Mouse (Mus musculus) CH12.LX (cell line): ENCODE data around the gene Il17c. TPM values are rescaled to one million over a fixed set of nuclear protein-coding genes. Genes with fewer than 3 reads are reported as not detected.
A peak's percentile ranks its signal among the peaks of the same experiment; 100 is the strongest.

ENCODE experiments used
- DNase-seq: peaks from one replicate; pipeline ENCODE4 v3.0.0-alpha.2; 2013; ENCODE audit errors: extremely low read depth
- H3K27ac ChIP-seq: 2 replicates; pipeline ENCODE4 v1.5.1; 2012; ENCODE audit warnings: low read depth, mild to moderate bottlenecking, control low read depth, moderate library complexity; ENCODE audit not compliant: insufficient read depth
- H3K27me3 ChIP-seq: replicated peaks from 2 replicates; pipeline ENCODE3; 2012; ENCODE audit warnings: inconsistent platforms
- H3K36me3 ChIP-seq, 2 experiments: replicated peaks in 1 of 2; 2 replicates each; pipeline versions ENCODE3 to v1.6.1; 2012; ENCODE audit warnings: inconsistent platforms in 1 of 2, low read length in 1 of 2, mild to moderate bottlenecking in 1 of 2, mixed read lengths in 1 of 2, moderate library complexity in 1 of 2; ENCODE audit not compliant: control insufficient read depth in 1 of 2, insufficient read depth in 1 of 2
- H3K4me1 ChIP-seq, 2 experiments: 2 replicates each; pipeline ENCODE4 v1.6.1; 2012; ENCODE audit warnings: inconsistent platforms in 1 of 2, moderate library complexity in 1 of 2; ENCODE audit not compliant: insufficient read depth in 2 of 2, control insufficient read depth in 1 of 2
- H3K4me2 ChIP-seq: 2 replicates; pipeline ENCODE4 v1.6.1; 2012; ENCODE audit warnings: low read depth, mild to moderate bottlenecking, control low read depth; ENCODE audit not compliant: poor library complexity, insufficient read depth, severe bottlenecking
- H3K4me3 ChIP-seq, 3 experiments: fragments of 150-350 bp in 1 of 3; sonication (generic) in 1 of 3; replicated peaks in 1 of 3; 2 replicates each; pipeline versions ENCODE3 to v1.5.1; 2011 to 2012; ENCODE audit warnings: low read depth in 2 of 3, low read length in 2 of 3, mild to moderate bottlenecking in 2 of 3, moderate library complexity in 2 of 3, control low read depth in 1 of 3, improper control_type of control experiment in 1 of 3, inconsistent platforms in 1 of 3, mixed read lengths in 1 of 3; ENCODE audit not compliant: poor library complexity in 1 of 3
- H3K79me2 ChIP-seq: replicated peaks from 2 replicates; pipeline ENCODE4 v1.6.1; 2012; ENCODE audit warnings: mild to moderate bottlenecking, moderate library complexity; ENCODE audit not compliant: control insufficient read depth, poor library complexity, insufficient read depth, severe bottlenecking; ENCODE audit errors: extremely low read depth
- H3K9ac ChIP-seq: 2 replicates; pipeline ENCODE4 v1.6.1; 2012; ENCODE audit warnings: low read depth, mild to moderate bottlenecking, control low read depth, moderate library complexity; ENCODE audit not compliant: insufficient read depth
- H3K9me3 ChIP-seq: replicated peaks from 2 replicates; pipeline ENCODE3; 2012; ENCODE audit warnings: low read length, inconsistent platforms, mixed read lengths
- BHLHE40 ChIP-seq: IDR thresholded peaks from 2 replicates; pipeline ENCODE4 v1.6.1; 2011; ENCODE audit warnings: mild to moderate bottlenecking, low read depth, low read length, improper control_type of control experiment
- CHD1 ChIP-seq: IDR thresholded peaks from 2 replicates; pipeline ENCODE4 v1.6.1; 2012; ENCODE audit warnings: low read depth, low read length, improper control_type of control experiment, inconsistent platforms
- CHD2 ChIP-seq: IDR thresholded peaks from 2 replicates; pipeline ENCODE4 v1.6.1; 2011; ENCODE audit warnings: low read length, improper control_type of control experiment
- CTCF ChIP-seq, 2 experiments: IDR thresholded peaks in 1 of 2; conservative IDR thresholded peaks in 1 of 2; 2 replicates each; pipeline ENCODE4 v1.5.1; 2011 to 2012; ENCODE audit warnings: low read depth in 2 of 2, low read length in 2 of 2, improper control_type of control experiment in 1 of 2, inconsistent platforms in 1 of 2, mild to moderate bottlenecking in 1 of 2, moderate library complexity in 1 of 2
- E2F4 ChIP-seq: IDR thresholded peaks from 2 replicates; pipeline ENCODE4 v1.6.1; 2011; ENCODE audit warnings: low read depth, low read length, improper control_type of control experiment; ENCODE audit not compliant: insufficient replicate concordance
- ELF1 ChIP-seq: IDR thresholded peaks from 2 replicates; pipeline ENCODE4 v1.6.1; 2014; ENCODE audit warnings: low read depth, mild to moderate bottlenecking, inconsistent platforms, low read length, improper control_type of control experiment
- EP300 ChIP-seq: IDR thresholded peaks from 2 replicates; pipeline ENCODE4 v1.6.1; 2011; ENCODE audit warnings: low read length, improper control_type of control experiment
- ETS1 ChIP-seq: conservative IDR thresholded peaks from 2 replicates; pipeline ENCODE4 v1.6.1; 2012; ENCODE audit warnings: low read depth, mild to moderate bottlenecking, inconsistent platforms, low read length, improper control_type of control experiment, moderate library complexity
- GABPA ChIP-seq: IDR thresholded peaks from 2 replicates; pipeline ENCODE4 v1.6.1; 2012; ENCODE audit warnings: low read depth, low read length, improper control_type of control experiment, inconsistent platforms; ENCODE audit not compliant: insufficient replicate concordance
- HCFC1 ChIP-seq: IDR thresholded peaks from 2 replicates; pipeline ENCODE4 v1.6.1; 2012; ENCODE audit warnings: low read depth, mild to moderate bottlenecking, inconsistent platforms, low read length, improper control_type of control experiment
- IRF4 ChIP-seq: IDR thresholded peaks from 2 replicates; pipeline ENCODE4 v1.6.1; 2014; ENCODE audit warnings: low read depth, mild to moderate bottlenecking, inconsistent platforms, low read length, improper control_type of control experiment
- JUN ChIP-seq: IDR thresholded peaks from 2 replicates; pipeline ENCODE4 v1.6.1; 2011; ENCODE audit warnings: low read depth, mild to moderate bottlenecking, low read length, improper control_type of control experiment, moderate library complexity; ENCODE audit not compliant: insufficient read depth
- JUND ChIP-seq: conservative IDR thresholded peaks from 2 replicates; pipeline ENCODE4 v1.6.1; 2011; ENCODE audit warnings: low read depth, low read length, improper control_type of control experiment
- KAT2A ChIP-seq: IDR thresholded peaks from 2 replicates; pipeline ENCODE4 v1.6.1; 2012; ENCODE audit warnings: low read length, improper control_type of control experiment, inconsistent platforms; ENCODE audit not compliant: insufficient replicate concordance
- MAFK ChIP-seq: IDR thresholded peaks from 2 replicates; pipeline ENCODE4 v1.6.1; 2011; ENCODE audit warnings: low read length, improper control_type of control experiment; ENCODE audit not compliant: insufficient replicate concordance
- MAX ChIP-seq: IDR thresholded peaks from 2 replicates; pipeline ENCODE4 v1.6.1; 2011; ENCODE audit warnings: low read length, improper control_type of control experiment
- MAZ ChIP-seq: IDR thresholded peaks from 2 replicates; pipeline ENCODE4 v1.6.1; 2012; ENCODE audit warnings: low read depth, mild to moderate bottlenecking, inconsistent platforms, low read length, improper control_type of control experiment, moderate library complexity
- MEF2A ChIP-seq: IDR thresholded peaks from 2 replicates; pipeline ENCODE4 v1.6.1; 2014; ENCODE audit warnings: low read depth, mild to moderate bottlenecking, inconsistent platforms, low read length, improper control_type of control experiment, borderline replicate concordance
- MXI1 ChIP-seq: IDR thresholded peaks from 2 replicates; pipeline ENCODE4 v1.6.1; 2011; ENCODE audit warnings: mild to moderate bottlenecking, low read depth, low read length, improper control_type of control experiment
- MYC ChIP-seq: IDR thresholded peaks from 2 replicates; pipeline ENCODE4 v1.6.1; 2011; ENCODE audit warnings: low read depth, mild to moderate bottlenecking, improper control_type of control experiment, low read length
- NELFE ChIP-seq: IDR thresholded peaks from 2 replicates; pipeline ENCODE4 v1.6.1; 2011; ENCODE audit warnings: low read depth, low read length, improper control_type of control experiment
- NRF1 ChIP-seq: IDR thresholded peaks from 2 replicates; pipeline ENCODE4 v1.6.1; 2014; ENCODE audit warnings: low read depth, mild to moderate bottlenecking, inconsistent platforms, low read length, improper control_type of control experiment, moderate library complexity
- PAX5 ChIP-seq: IDR thresholded peaks from 2 replicates; pipeline ENCODE4 v1.6.1; 2012; ENCODE audit warnings: low read length, inconsistent platforms, mixed read lengths
- POLR2A ChIP-seq: IDR thresholded peaks from 2 replicates; pipeline ENCODE4 v1.6.1; 2011; ENCODE audit warnings: low read depth, mild to moderate bottlenecking, improper control_type of control experiment, low read length
- POLR2AphosphoS2 ChIP-seq: IDR thresholded peaks from 2 replicates; pipeline ENCODE4 v1.6.1; 2011; ENCODE audit warnings: low read depth, low read length, improper control_type of control experiment
- RAD21 ChIP-seq: IDR thresholded peaks from 2 replicates; pipeline ENCODE4 v1.6.1; 2011; ENCODE audit warnings: low read depth, mild to moderate bottlenecking, low read length, improper control_type of control experiment, moderate library complexity
- RCOR1 ChIP-seq: conservative IDR thresholded peaks from 2 replicates; pipeline ENCODE4 v1.6.1; 2012; ENCODE audit warnings: low read depth, mild to moderate bottlenecking, inconsistent platforms, low read length, improper control_type of control experiment
- SIN3A ChIP-seq: IDR thresholded peaks from 2 replicates; pipeline ENCODE4 v1.6.1; 2012; ENCODE audit warnings: low read length, improper control_type of control experiment, inconsistent platforms
- SMC3 ChIP-seq: IDR thresholded peaks from 2 replicates; pipeline ENCODE4 v1.6.1; 2011; ENCODE audit warnings: low read depth, low read length, improper control_type of control experiment
- TBP ChIP-seq: conservative IDR thresholded peaks from 2 replicates; pipeline ENCODE4 v1.6.1; 2011; ENCODE audit warnings: low read depth, low read length, improper control_type of control experiment
- TCF12 ChIP-seq: IDR thresholded peaks from 2 replicates; pipeline ENCODE4 v1.6.1; 2014; ENCODE audit warnings: low read depth, mild to moderate bottlenecking, inconsistent platforms, low read length, improper control_type of control experiment
- UBTF ChIP-seq: IDR thresholded peaks from 2 replicates; pipeline ENCODE4 v1.6.1; 2012; ENCODE audit warnings: low read depth, mild to moderate bottlenecking, inconsistent platforms, low read length, improper control_type of control experiment, moderate library complexity
- USF1 ChIP-seq: IDR thresholded peaks from 2 replicates; pipeline ENCODE4 v1.6.1; 2014; ENCODE audit warnings: low read depth, mild to moderate bottlenecking, inconsistent platforms, low read length, improper control_type of control experiment
- USF2 ChIP-seq: conservative IDR thresholded peaks from 2 replicates; pipeline ENCODE4 v1.6.1; 2011; ENCODE audit warnings: low read depth, low read length, improper control_type of control experiment
- ZC3H11A ChIP-seq: IDR thresholded peaks from 2 replicates; pipeline ENCODE4 v1.6.1; 2012; ENCODE audit warnings: low read depth, mild to moderate bottlenecking, inconsistent platforms, low read length, improper control_type of control experiment
- ZKSCAN1 ChIP-seq: IDR thresholded peaks from 2 replicates; pipeline ENCODE4 v1.6.1; 2012; ENCODE audit warnings: low read depth, inconsistent platforms, low read length, improper control_type of control experiment, borderline replicate concordance
- ZMIZ1 ChIP-seq: IDR thresholded peaks from 2 replicates; pipeline ENCODE4 v1.6.1; 2012; ENCODE audit warnings: low read depth, mild to moderate bottlenecking, inconsistent platforms, low read length, improper control_type of control experiment
- ZNF384 ChIP-seq: IDR thresholded peaks from 2 replicates; pipeline ENCODE4 v1.6.1; 2012; ENCODE audit warnings: low read depth, low read length, improper control_type of control experiment, inconsistent platforms
- dilution Hi-C: fragments of 300-500 bp; cut with MboI; formaldehyde crosslinking; loops from 2 replicates; pipeline ENCODE4 v1.14.3; 2020; ENCODE audit warnings: low sequenced_read_pairs; ENCODE audit not compliant: extremely low pct_unique_long_range_greater_than_20kb, extremely low pct_ligation_motif_present
- in situ Hi-C: fragments of 300-500 bp; cut with MboI; formaldehyde crosslinking; loops from 3 replicates; pipeline ENCODE4 v1.14.3; 2019; ENCODE audit warnings: low sequenced_read_pairs, low pct_ligation_motif_present, low pct_unique_long_range_greater_than_20kb, mixed read lengths
- polyA plus RNA-seq: library from polyadenylated mRNA; unstranded; fragments of >175 nt; gene quantifications from 2 replicates; pipeline ENCODE4 v1.2.1, GENCODE M21; 2012; ENCODE audit warnings: low read depth; ENCODE audit not compliant: insufficient read length
- total RNA-seq, 2 experiments: library from RNA; depleted of rRNA; stranded (reverse); fragments of 300-350 nt in 1 of 2; fragments of >200 nt in 1 of 2; gene quantifications; 2 replicates each; pipeline ENCODE4 v1.2.3; 2012 to 2014

Il17c gene
- total and polyA plus RNA-seq, 3 experiments: 0.33 TPM; not detected in 2

DNA sequence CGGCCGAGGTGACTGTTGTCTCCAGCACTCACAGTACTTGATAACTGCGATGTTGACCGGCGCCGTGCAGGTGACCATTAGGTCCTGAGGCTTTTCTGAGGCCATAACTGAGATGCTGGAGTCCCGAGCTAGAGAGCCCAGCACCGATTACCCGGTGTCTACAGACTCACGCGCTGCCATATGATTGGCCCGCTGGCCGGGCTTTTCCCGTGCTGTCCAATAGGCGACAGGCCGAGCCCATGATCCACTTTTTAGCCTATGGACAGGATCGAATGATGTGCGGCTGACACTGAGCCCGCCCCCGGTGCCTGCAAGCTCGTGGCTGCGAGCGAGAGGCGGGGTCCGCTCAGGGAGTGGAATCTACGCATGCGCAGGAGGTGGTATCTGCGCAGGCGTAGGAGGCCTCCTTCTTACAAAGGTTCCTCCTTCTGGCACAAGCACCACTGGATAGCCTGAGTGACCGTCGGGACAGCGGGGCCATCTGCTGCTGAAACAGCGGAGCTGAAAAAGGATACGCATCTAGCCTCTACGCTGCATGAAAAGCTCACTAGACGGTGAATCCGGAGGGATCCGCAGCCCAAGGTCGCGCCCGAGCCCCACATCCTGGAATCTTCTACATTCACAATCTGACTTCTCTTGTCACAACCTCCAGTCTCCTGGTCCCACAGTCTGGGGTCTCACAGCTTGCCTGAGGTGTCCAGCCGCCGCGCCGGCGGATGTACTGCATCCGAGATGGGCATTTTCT is 21.6 kb downstream of the Il17c start, which contains the start of gene Mvd:
TSS of gene Mvd (minus strand) at position 161 of the 745 bp plus-strand sequence.
- H3K9me3 ChIP-seq: peaks cover 4% of the 10 kb centered on the region
- peak within 1 kb of the TSS; percentile 74 to 81 (median 75) for H3K4me3 ChIP-seq
- H3K79me2 ChIP-seq: no peaks in the 10 kb centered on the region
- peak; percentile 99 for DNase-seq
- peaks cover 14 to 30% of the 10 kb centered on the region in 2 experiments for H3K36me3 ChIP-seq
- H3K9ac ChIP-seq: peak within 1 kb of the TSS; percentile 72
- dilution Hi-C loops: no loop called here
- TF ChIP-seq JUND (no peak), JUN (no peak), MAX (0 out of 2 replicates have a peak, but pooled peaks have one; percentile 9), EP300 (no peak), USF2 (no peak), ELF1 (peak; percentile 55), POLR2AphosphoS2 (peak; percentile 89), IRF4 (0 out of 2 replicates have a peak, but pooled peaks have one; percentile 35), RCOR1 (no peak), MEF2A (no peak; the same call in 1 of the 2 replicates), E2F4 (no peak), BHLHE40 (0 out of 2 replicates have a peak, but pooled peaks have one; percentile 4), HCFC1 (peak; percentile 60), ZNF384 (no peak), ETS1 (no peak; the same call in 1 of the 2 replicates), KAT2A (no peak), TCF12 (peak; percentile 75), SMC3 (peak; percentile 40), CTCF (conservative IDR thresholded peaks at IDR 0.05 in 1 of 2, IDR thresholded peaks at IDR 0.05 in 1 of 2; ENCODE audit: low read depth in 2 of 2, low read length in 2 of 2) (peak in 1 of 2 experiments; percentile 52; a peak in 2 of 4 replicates), MXI1 (peak; percentile 76), PAX5 (no peak), ZC3H11A (no peak), ZMIZ1 (peak; percentile 81), TBP (peak; percentile 87), USF1 (no peak), RAD21 (peak; percentile 61), ZKSCAN1 (no peak), MAFK (no peak), UBTF (0 out of 2 replicates have a peak, but pooled peaks have one; percentile 1), NRF1 (peak; percentile 100), CHD1 (no peak), SIN3A (peak; percentile 89; the same call in 1 of the 2 replicates), NELFE (peak; percentile 93), MAZ (peak; percentile 58), GABPA (no peak), CHD2 (0 out of 2 replicates have a peak, but pooled peaks have one; percentile 33), POLR2A (peak; percentile 93), MYC (peak; percentile 78)
- TF ChIP-seq, all 38 proteins: peak for 21
- in situ Hi-C loops: loop anchor here (25.0 kb wide), 1 partner anchor 856 kb away; the partner anchor contains the start of genes Fbxo31 and Map1lc3b
- Histone ChIP-seq H3K4me2 (peak within 1 kb of the TSS; percentile 89), H3K27me3 (no peaks in the 10 kb centered on the region), H3K4me1 (peaks cover 4 to 37% of the 10 kb centered on the region in 2 experiments; a peak in 3 of 4 replicates), H3K27ac (peak within 1 kb of the TSS; percentile 54)
